In genomic region chrX:158423554-158424258, GRCm38 (mm10) we compare ENCODE assay signal across 16 mouse cellular contexts.
DNase-seq lines count a peak whose midpoint lies in the region; ATAC-seq and TF ChIP-seq lines count a peak whose summit lies in the region.
"Had no signal": no experiment of that assay in that cellular context is flagged by ENCODE, and none has a peak within 500 bp of the region (broad histone marks: within the 10 kb centered on the region; RNA-seq: fewer than 3 reads in every experiment).

No protein-coding gene starts in this region.

- no peak overlapping the region for H3K27ac ChIP-seq in thymus, adult 2 months (ENCODE audit: control insufficient read depth, insufficient read depth, low read length)
- no peak overlapping the region for H3K27ac ChIP-seq in intestine, embryonic 16.5 days (ENCODE audit: low read length)
- H3K27ac ChIP-seq: embryonic facial prominence, embryonic 13.5 days; forebrain, embryonic 13.5 days; heart, adult 2 months had no signal

- TF ChIP-seq POLR2A in brain, embryonic 14.5 days (IDR thresholded peaks at IDR 0.05; ENCODE audit: borderline replicate concordance, extremely low read depth, insufficient read depth, insufficient read length, poor library complexity, severe bottlenecking) = no peak
- TF ChIP-seq POLR2A in thymus, adult 2 months (IDR thresholded peaks at IDR 0.05; ENCODE audit: control insufficient read depth, extremely low read depth, insufficient read depth, low read length, poor library complexity) = no peak

- no peaks in the 10 kb centered on the region for H3K36me3 ChIP-seq in thymus, adult 2 months (ENCODE audit: control insufficient read depth, insufficient read depth, low read length)
- no peaks in the 10 kb centered on the region for H3K36me3 ChIP-seq in intestine, embryonic 16.5 days (ENCODE audit: control insufficient read depth, insufficient read depth, low read length)
- H3K36me3 ChIP-seq: embryonic facial prominence, embryonic 13.5 days had no signal

- no peaks in the 10 kb centered on the region for H3K9me3 ChIP-seq in intestine, embryonic 16.5 days (ENCODE audit: control insufficient read depth, low read length)
- H3K9me3 ChIP-seq: embryonic facial prominence, embryonic 13.5 days; forebrain, embryonic 13.5 days; megakaryocyte, embryonic 14.5 days had no signal

- no peak for ATAC-seq in intestine, embryonic 16.5 days
- ATAC-seq: forebrain, embryonic 13.5 days; inflammation-experienced regulatory T-cells, adult 6 months had no signal

- H3K4me2 ChIP-seq in intestine, embryonic 16.5 days (ENCODE audit: low read depth, low read length) = no peak overlapping the region
- H3K4me2 ChIP-seq: embryonic facial prominence, embryonic 13.5 days; forebrain, embryonic 13.5 days had no signal

- H3K4me1 ChIP-seq in thymus, adult 2 months (replicated peaks; ENCODE audit: control insufficient read depth, insufficient read depth, low read length) = no peaks in the 10 kb centered on the region
- no peaks in the 10 kb centered on the region for H3K4me1 ChIP-seq in intestine, embryonic 16.5 days (ENCODE audit: control insufficient read depth, insufficient read depth, low read length)
- H3K4me1 ChIP-seq: embryonic facial prominence, embryonic 13.5 days; forebrain, embryonic 13.5 days; megakaryocyte, embryonic 14.5 days had no signal

- no peak overlapping the region for H3K4me3 ChIP-seq in thymus, adult 2 months (ENCODE audit: control insufficient read depth, insufficient read depth, low read length)
- no peak overlapping the region for H3K4me3 ChIP-seq in intestine, embryonic 16.5 days (ENCODE audit: low read length)
- H3K4me3 ChIP-seq: embryonic facial prominence, embryonic 13.5 days; forebrain, embryonic 13.5 days; heart, adult 2 months; megakaryocyte, embryonic 14.5 days had no signal

- no peaks in the 10 kb centered on the region for H3K27me3 ChIP-seq in thymus, adult 2 months (ENCODE audit: control insufficient read depth, insufficient read depth, low read length)
- H3K27me3 ChIP-seq in intestine, embryonic 16.5 days (replicated peaks; ENCODE audit: control insufficient read depth, insufficient read depth, low read length) = no peaks in the 10 kb centered on the region
- H3K27me3 ChIP-seq: embryonic facial prominence, embryonic 13.5 days; megakaryocyte, embryonic 14.5 days had no signal

- no peak overlapping the region for H3K9ac ChIP-seq in intestine, embryonic 16.5 days (ENCODE audit: low read depth, low read length)
- H3K9ac ChIP-seq: embryonic facial prominence, embryonic 13.5 days; forebrain, embryonic 13.5 days had no signal

- 71% methylated on average over 2 of the region's 2 CpGs for WGBS in thymus, adult 2 months
- 61% methylated on average over 2 of the region's 2 CpGs for WGBS in intestine, embryonic 16.5 days

- peak; percentile 54 for DNase-seq in Muller cell, postnatal 12 days (ENCODE audit: inconsistent ontology term)
- DNase-seq in brain, embryonic 14.5 days (ENCODE audit: low read depth) = peak; percentile 38
- peak; percentile 30 for DNase-seq in forelimb bud, embryonic 11.5 days (ENCODE audit: low read depth, low spot score)
- peak; percentile 1 for DNase-seq in lung, postnatal 14 days
- DNase-seq in thymus, adult 2 months = no peak
- DNase-seq in urinary bladder, adult 2 months (ENCODE audit: low spot score) = no peak
- DNase-seq: cerebellum, adult 11 months; cerebellum, postnatal 14 days; heart, adult 2 months; kidney, postnatal 4 days; right cerebral cortex, postnatal 14 days had no signal

- TF ChIP-seq CTCF in brain, embryonic 14.5 days (IDR thresholded peaks at IDR 0.05; ENCODE audit: borderline replicate concordance, extremely low read depth, insufficient read depth, insufficient read length) = no peak
- TF ChIP-seq CTCF in thymus, adult 2 months (IDR thresholded peaks at IDR 0.05; ENCODE audit: borderline replicate concordance, control insufficient read depth, extremely low read depth, insufficient read depth, low read length, poor library complexity) = no peak

Comparison
In these comparisons a context has a peak if more than half of its experiments do, and no peak if none do; other contexts are left out.
1. DNase-seq: peak in Muller cell, postnatal 12 days (single experiment), brain, embryonic 14.5 days (single experiment), forelimb bud, embryonic 11.5 days (single experiment) and lung, postnatal 14 days (single experiment); none in thymus, adult 2 months (single experiment) and urinary bladder, adult 2 months (single experiment).